In the genomic region with DNA sequence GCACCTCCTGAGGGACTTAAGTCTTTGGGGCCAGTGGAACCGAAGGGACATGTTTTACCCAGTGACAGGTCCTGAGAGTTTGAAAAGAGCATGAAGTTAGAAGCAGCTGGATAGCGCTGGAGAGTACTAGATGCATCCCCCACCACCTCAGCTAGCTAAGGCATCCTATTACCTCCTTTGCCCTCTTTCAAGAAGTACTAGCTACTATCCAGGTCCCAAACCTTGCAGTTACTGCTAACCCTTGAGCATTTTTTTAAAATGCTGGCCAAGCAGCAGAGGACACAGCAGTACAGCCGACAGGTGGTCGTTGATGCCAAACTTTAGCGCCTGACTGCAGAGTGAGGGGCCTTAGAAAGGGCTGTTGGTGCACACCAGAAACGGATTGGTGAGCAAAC, we compare ENCODE assay signal across 8 mouse cellular contexts. TPM values are rescaled to one million over a fixed set of nuclear protein-coding genes. Genes with fewer than 3 reads are reported as not detected.
DNase-seq lines count a peak whose midpoint lies in the region; ATAC-seq and TF ChIP-seq lines count a peak whose summit lies in the region.

No protein-coding gene starts in this region.

- H3K36me3 ChIP-seq in intestine, embryonic 16.5 days (ENCODE audit: control insufficient read depth, insufficient read depth, low read length), result no peaks in the 10 kb centered on the region
- H3K36me3 ChIP-seq in neural tube, embryonic 13.5 days, result no peaks in the 10 kb centered on the region

- H3K27ac ChIP-seq in cerebellum, adult 2 months (ENCODE audit: insufficient read depth, low read length), result no peak overlapping the region
- H3K27ac ChIP-seq in intestine, embryonic 16.5 days (ENCODE audit: low read length), result no peak overlapping the region
- peak overlapping the region; percentile 93; the same call in 1 of the 2 replicates for H3K27ac ChIP-seq in neural tube, embryonic 13.5 days (replicated peaks)

- no peaks in the 10 kb centered on the region for H3K4me1 ChIP-seq in cerebellum, adult 2 months (ENCODE audit: control insufficient read depth, insufficient read depth, low read length)
- H3K4me1 ChIP-seq in intestine, embryonic 16.5 days (ENCODE audit: control insufficient read depth, insufficient read depth, low read length), result no peaks in the 10 kb centered on the region
- peaks cover 31% of the 10 kb centered on the region for H3K4me1 ChIP-seq in neural tube, embryonic 13.5 days (replicated peaks)

- peak overlapping the region; percentile 94 for H3K4me2 ChIP-seq in intestine, embryonic 16.5 days (ENCODE audit: low read depth, low read length)
- peak overlapping the region; percentile 83 for H3K4me2 ChIP-seq in neural tube, embryonic 13.5 days

- no peak for TF ChIP-seq POLR2A in cerebellum, adult 2 months (IDR thresholded peaks at IDR 0.05; ENCODE audit: borderline replicate concordance, insufficient read depth, low read length)

- H3K9ac ChIP-seq in intestine, embryonic 16.5 days (ENCODE audit: low read depth, low read length), result peak overlapping the region; percentile 77
- H3K9ac ChIP-seq in neural tube, embryonic 13.5 days, result peak overlapping the region; percentile 94

- WGBS in cerebellum, adult 2 months, result 10% methylated on average over 6 of the region's 6 CpGs
- WGBS in intestine, embryonic 16.5 days, result 7% methylated on average over 6 of the region's 6 CpGs
- 5% methylated on average over 6 of the region's 6 CpGs for WGBS in neural tube, embryonic 13.5 days

- ATAC-seq in intestine, embryonic 16.5 days, result peak; percentile 5; the same call in 1 of the 2 replicates
- peak; percentile 6; the same call in 1 of the 2 replicates for ATAC-seq in neural tube, embryonic 13.5 days (ENCODE audit: low read depth)

- TF ChIP-seq CTCF in cerebellum, adult 2 months (IDR thresholded peaks at IDR 0.05; ENCODE audit: borderline replicate concordance, insufficient read depth, low read depth, low read length), result no peak

- H3K27me3 ChIP-seq in cerebellum, adult 2 months (ENCODE audit: control insufficient read depth, insufficient read depth, low read length), result no peaks in the 10 kb centered on the region
- no peaks in the 10 kb centered on the region; the same call in 1 of the 2 replicates for H3K27me3 ChIP-seq in intestine, embryonic 16.5 days (replicated peaks; ENCODE audit: control insufficient read depth, insufficient read depth, low read length)
- no peaks in the 10 kb centered on the region for H3K27me3 ChIP-seq in neural tube, embryonic 13.5 days

- no peaks in the 10 kb centered on the region for H3K9me3 ChIP-seq in intestine, embryonic 16.5 days (ENCODE audit: control insufficient read depth, low read length)
- H3K9me3 ChIP-seq in neural tube, embryonic 13.5 days, result no peaks in the 10 kb centered on the region

- peak overlapping the region; percentile 49 for H3K4me3 ChIP-seq in cerebellum, adult 2 months (replicated peaks; ENCODE audit: insufficient read depth, low read depth, low read length)
- peak overlapping the region; percentile 65 for H3K4me3 ChIP-seq in intestine, embryonic 16.5 days (ENCODE audit: low read length)
- H3K4me3 ChIP-seq in neural tube, embryonic 13.5 days, result peak overlapping the region; percentile 84

- peak in 1 of 2 experiments; percentile 29 for DNase-seq in cerebellum, adult 2 months
- no peak for DNase-seq in cerebellum, postnatal 14 days
- DNase-seq in retina, embryonic 14.5 days (ENCODE audit: low spot score), result peak; percentile 47
- no peak for DNase-seq in retina, postnatal 1 day
- DNase-seq in urinary bladder, postnatal 14 days (ENCODE audit: low spot score), result no peak
- no peak for DNase-seq in spleen, postnatal 10 days (ENCODE audit: low spot score in 2 of 2)

RNA-seq across cellular contexts. Expression of a gene that starts 1.0 kb away (rescaled TPM):
- 18.5 and 20.8 TPM in 2 replicates for polyA plus RNA-seq in cerebellum, adult 2 months (2012; rRNA removed)
- 6.4 and 7.8 TPM in 2 replicates for polyA plus RNA-seq in intestine, embryonic 16.5 days (2015; fragmentation: Nextera tagmentation; extraction: Ambion mirVana)
- 55.0 and 56.5 TPM in 2 replicates for polyA plus RNA-seq in neural tube, embryonic 13.5 days (2015; fragmentation: Nextera tagmentation; extraction: Ambion mirVana)
